Mouse (Mus musculus) heart, postnatal 10 days (tissue): ENCODE measurements around the gene Anks1b. TPM values are rescaled to one million over a fixed set of nuclear protein-coding genes. Genes with fewer than 3 reads are reported as not detected.
A peak's percentile ranks its signal among the peaks of the same experiment; 100 is the strongest.

Source experiments
- DNase-seq, 2 experiments: peaks; one replicate each; pipeline ENCODE4 v3.0.0; 2021
- intact Hi-C: fragments of 180-260 bp; cut with DNase I; formaldehyde crosslinking; loops from one replicate; pipeline ENCODE4 v1.15.1; 2025
- total RNA-seq, 2 experiments: library from RNA; stranded (reverse); gene quantifications; 2 replicates each; pipeline ENCODE4 v1.2.3; 2021

Anks1b gene
- total RNA-seq, 2 experiments from 2014 or later = 0.19 to 0.25 TPM

DNA sequence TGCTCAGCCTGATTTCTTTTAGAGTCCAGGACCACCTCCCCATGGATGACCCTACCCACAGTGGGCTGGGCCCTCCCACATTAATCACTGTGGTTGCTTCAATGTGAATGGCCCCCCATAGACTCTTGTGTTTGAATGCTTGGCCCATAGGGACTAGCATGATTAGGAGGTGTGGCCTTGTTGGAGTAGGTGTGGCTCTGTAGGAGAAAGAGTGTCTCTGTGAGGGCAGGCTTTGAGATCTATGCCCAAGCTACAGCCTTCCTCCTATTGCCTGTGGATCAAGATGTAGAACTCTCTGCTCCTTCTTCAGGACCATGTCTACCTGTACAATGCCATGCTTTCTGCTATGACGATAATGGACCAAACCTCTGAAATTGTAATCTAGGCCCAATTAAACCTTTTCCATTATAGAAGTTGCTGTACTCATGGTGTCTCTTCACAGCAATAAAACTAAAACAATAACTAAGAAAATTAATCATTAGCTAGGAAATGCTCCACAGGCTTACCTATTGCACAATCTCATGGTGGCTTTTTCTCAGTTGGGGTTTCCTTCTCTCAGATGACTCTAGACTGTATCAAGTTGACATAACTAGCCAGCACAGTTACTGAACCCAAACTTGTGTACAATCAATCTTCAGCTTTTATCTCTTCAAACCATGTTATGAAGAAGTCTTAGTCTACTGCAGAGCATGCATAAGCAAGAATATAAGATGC is 73.5 kb downstream of the Anks1b start:
- no peak for DNase-seq
- intact Hi-C loops = no loop called here

- no peak for DNase-seq
- intact Hi-C loops = no loop called here
Observed at GRCm38 (mm10) chr10:89974361-89974760, 101.1 kb downstream of the Anks1b start.

GRCm38 (mm10) chr10:89975431-89975841 is 102.1 kb downstream of the Anks1b start:
- intact Hi-C loops = no loop called here
- no peak for DNase-seq

DNA sequence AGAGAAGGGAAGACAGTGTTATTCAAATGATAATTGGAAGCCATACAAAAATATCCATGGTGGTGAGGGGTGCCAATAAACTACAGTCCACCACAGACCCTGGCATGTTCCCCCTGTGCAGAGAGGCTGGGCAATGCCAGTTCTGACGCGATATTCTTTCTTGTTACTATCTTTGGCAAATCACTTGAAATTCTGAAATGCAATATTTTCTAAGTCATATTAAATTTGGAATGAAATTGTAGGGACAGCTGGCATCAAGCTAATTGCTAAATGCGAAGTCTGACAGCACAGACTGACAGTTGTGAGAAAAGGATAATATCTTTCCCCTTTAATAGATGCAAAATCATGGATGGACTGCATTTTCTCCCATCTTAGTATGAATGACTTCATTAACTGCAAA is 103.3 kb downstream of the Anks1b start:
- intact Hi-C loops = no loop called here
- DNase-seq = no peak

DNA sequence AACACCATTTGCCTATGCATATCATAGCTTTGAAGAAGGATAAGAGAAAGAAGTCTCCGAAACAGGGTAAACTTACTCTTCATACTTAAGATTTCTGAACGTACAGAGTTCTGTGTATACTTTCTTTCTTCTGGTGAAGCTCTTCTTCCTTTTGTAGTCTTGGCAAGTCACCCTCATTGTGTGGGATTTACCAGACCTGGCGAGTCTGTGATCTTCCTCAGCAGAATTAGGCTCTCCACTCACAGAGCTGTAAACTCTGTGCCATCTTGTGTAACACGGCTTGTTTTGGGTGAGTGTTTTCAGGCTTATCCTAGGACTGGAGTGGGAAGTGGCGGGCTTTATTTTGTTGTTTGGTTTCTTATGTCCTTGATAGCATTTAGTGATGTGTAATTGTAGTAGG is 120.9 kb downstream of the Anks1b start:
- no peak for DNase-seq
- intact Hi-C loops = no loop called here

DNA sequence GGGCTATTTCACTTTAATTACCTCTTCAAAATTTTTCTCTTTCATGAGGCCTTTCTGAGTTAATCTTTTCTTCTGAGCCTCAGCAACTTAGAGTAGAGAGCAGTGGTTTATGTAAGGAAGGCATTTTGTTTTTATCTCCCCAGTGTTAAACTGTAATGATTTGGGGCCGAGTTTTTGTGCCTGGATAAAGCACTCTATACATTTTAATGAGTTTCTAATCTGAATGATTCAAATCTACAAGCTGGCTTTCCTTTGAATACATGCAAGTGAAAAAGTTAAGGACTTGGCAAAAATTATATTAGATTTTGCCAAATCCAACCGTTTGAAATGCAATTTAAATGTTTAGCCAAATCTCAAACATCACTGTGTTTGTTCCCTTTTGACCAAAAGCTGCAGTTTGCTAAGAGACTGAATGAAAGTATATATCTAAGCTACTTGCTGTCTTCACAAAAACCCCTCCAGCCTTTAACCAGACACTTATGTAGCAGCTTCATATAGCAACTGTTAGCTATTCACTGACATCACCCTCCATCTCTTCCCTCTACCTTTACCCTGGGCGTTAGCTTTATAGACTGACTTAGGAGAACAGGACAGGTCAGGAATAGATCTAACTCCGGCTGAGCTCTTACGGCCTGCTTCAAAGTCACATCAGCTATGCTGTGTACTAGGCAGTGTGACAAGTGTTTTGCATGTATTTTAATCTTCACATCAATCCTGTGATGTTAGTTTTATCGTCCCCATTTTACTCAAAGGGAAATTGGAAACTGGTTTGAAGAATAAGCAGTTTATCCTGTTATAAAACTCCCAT is 122.5 kb downstream of the Anks1b start:
- intact Hi-C loops = no loop called here
- no peak for DNase-seq

- intact Hi-C loops = no loop called here
- DNase-seq = no peak
Observed at GRCm38 (mm10) chr10:90003980-90004729, 130.8 kb downstream of the Anks1b start.

DNA sequence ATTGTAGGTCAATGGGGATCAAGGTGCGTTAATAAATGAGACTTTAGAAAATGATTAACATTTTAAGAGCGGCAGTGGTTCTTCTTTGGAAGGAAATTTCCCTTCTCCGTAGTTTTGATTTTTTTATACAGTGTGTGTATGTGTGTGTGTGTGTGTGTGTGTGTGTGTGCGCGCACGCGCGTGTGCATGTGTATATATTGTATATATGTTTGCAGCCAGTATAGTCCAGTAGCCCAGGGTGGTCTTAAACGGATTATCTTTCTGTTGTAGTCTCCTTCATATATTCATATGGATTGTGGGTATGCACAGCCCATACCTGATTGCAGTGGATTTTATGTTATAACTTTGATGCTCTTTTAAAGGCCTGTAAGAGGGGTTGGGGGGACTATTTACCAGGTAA is 131.6 kb downstream of the Anks1b start:
- intact Hi-C loops = no loop called here
- DNase-seq = no peak

DNA sequence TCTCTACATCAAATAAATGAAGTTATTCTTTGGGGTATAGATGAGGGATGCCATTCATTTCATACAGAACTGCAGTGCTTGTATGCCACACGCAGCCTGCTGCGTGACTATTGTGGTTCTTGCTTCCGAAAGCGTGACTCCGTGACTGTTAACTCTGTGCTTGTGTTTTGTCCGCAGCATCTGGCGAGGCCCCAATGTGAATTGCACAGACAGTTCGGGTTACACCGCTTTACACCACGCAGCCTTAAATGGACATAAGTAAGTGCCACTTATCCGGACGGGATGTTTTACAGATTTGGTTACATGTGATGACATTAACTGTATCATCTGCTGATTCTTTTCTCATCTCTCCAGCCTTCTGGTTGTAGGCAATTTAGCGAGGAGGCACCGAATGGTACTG is 159.7 kb downstream of the Anks1b start:
- no peak for DNase-seq
- intact Hi-C loops = no loop called here

GRCm38 (mm10) chr10:90043287-90043686 is 170.0 kb downstream of the Anks1b start:
- peak in 1 of 2 experiments; percentile 1 for DNase-seq
- intact Hi-C loops = no loop called here

GRCm38 (mm10) chr10:90043773-90044172 is 170.5 kb downstream of the Anks1b start:
- intact Hi-C loops = no loop called here
- DNase-seq = peak in 1 of 2 experiments; percentile 30

DNA sequence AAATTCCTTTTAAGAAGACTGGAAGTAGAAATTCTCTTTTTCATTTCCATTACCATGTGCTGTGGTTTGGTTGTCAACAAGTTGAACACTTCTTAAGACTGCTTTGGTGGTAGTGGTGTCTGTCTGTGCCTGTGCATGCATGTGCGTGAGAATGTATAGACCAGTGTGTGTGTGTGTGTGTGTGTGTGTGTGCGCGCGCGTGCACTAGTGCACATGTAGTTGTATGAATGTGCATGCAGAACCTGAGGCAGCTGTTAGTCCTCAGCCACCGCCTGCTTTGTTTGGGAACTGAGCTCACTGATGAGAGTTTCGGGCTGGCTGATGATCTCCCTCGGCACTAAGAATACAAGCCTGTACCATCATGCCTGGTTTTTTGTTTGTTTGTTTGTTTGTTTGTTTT is 170.9 kb downstream of the Anks1b start:
- intact Hi-C loops = no loop called here
- DNase-seq = no peak

DNA sequence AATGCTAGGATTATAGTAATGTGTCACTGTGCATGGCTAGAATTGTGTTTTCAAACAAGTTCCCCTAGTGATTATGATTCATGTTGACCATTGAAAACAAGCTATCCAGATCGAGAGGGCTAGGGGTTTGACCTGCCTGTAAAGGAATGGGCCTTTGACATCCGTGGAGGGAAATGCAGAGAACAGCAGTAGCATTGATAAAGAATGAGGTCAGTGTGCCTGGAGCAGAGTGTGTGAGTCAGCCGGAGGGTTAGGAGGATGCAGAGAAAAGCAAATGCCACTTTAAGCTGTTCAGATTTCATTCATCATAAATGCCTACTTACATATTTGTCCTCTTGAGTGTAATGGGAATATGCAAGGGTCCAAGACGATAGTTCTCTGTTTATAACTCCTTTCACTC is 195.3 kb downstream of the Anks1b start:
- intact Hi-C loops = no loop called here
- DNase-seq = no peak

- no peak for DNase-seq
- intact Hi-C loops = no loop called here
Observed at GRCm38 (mm10) chr10:90077930-90078329, 204.6 kb downstream of the Anks1b start.

DNA sequence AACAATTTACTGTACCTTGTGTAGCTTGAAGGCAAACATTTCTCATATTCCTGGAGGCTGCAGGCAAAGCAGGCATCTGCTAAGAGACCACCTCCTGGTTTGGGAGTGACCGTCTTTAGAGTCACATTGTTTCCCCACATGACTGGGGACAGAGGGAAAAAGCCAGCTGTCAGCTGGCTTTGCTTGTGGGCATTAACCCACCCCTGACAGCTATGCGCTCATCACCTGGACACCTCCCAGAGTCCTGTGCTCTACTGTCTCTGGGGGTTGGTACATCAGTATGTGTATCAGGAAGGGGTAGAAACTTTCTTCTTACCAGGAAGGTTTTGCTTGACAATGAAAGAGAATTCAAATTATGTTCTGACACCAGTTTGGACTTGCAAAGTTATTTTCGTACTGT is 207.8 kb downstream of the Anks1b start:
- intact Hi-C loops = loop anchor here (1.0 to 10.0 kb wide), 2 partner anchors 609 to 954 kb away; no protein-coding TSS in a partner anchor
- no peak for DNase-seq

DNA sequence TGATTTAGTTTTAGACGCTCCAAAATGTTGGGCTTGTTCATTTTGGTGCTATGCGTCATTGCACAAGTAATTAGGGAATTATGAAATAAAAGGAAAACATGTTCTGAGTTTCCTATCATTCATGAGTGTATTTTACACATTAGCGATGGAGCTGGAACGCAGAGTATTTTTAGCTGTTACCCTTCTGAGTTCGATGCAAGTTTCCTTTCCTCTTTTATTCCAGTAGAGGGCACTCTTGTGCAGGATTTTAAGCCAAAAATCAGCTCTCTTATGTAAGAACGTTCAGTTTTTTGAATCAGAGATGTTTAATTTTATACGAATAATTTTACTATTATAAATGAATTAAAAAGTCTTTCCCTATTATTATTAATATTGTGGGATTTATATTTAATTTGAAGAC is 208.3 kb downstream of the Anks1b start:
- intact Hi-C loops = loop anchor here (1.0 to 10.0 kb wide), 2 partner anchors 609 to 953 kb away; no protein-coding TSS in a partner anchor
- DNase-seq = peak; percentile 5 to 28

DNA sequence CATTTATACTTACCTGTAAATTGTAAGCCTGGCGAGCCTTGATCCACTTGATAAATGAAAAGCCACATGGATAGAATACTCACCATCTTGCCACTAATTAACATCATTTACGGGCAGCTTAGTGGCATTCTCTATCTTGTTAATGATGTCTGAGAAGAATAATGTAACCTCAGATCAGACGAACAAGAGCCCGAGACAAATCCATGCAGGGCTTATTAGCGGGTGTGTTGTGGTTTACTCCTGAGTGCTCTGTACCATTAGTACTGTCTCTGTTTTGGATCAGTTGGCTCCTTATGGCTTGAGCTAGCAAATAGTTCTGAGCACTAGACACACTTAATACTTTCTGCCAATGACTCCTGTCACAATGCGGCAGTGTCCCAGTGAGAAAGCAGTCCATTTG is 220.6 kb downstream of the Anks1b start:
- no peak for DNase-seq
- intact Hi-C loops = no loop called here

DNA sequence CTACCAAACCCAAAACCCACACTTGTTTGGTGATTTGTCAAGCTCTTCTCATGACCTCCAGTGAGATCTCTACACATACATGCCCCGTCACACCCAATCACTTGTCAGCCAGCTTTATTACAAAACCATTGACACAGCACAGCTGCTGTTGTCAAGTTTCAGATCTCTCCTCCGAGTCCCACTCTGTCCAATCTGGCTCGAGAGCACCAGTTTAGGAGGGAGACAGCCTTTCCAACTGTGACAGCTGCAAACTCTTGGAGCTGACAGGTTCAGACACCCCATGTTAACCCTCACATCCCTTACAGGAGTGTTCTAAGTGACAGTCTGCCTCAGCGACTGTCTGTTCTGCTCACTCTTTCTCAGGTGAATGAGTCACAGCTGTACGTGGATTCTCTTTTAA is 239.4 kb downstream of the Anks1b start:
- peak; percentile 50 to 60 for DNase-seq
- intact Hi-C loops = no loop called here

DNA sequence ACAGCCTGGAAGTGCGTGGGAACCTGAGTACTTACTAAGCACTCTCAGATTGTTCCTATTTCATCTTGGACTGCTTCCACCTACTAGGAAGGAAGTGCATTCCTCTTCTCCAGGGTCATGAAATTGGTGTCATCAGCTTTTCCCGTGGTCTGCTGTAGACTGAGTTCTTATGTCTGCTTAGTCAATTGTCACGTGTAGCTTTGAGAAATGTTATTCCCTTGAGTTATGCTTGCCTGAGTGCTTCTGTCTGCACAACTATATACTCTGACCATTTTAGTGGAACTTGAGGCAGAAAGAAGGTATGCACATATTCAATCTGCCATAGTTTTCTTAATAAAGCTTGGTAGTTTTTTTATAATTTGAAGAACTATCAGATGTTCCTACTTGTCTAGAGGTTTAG is 243.6 kb downstream of the Anks1b start:
- intact Hi-C loops = no loop called here
- DNase-seq = peak in 1 of 2 experiments; percentile 5

DNA sequence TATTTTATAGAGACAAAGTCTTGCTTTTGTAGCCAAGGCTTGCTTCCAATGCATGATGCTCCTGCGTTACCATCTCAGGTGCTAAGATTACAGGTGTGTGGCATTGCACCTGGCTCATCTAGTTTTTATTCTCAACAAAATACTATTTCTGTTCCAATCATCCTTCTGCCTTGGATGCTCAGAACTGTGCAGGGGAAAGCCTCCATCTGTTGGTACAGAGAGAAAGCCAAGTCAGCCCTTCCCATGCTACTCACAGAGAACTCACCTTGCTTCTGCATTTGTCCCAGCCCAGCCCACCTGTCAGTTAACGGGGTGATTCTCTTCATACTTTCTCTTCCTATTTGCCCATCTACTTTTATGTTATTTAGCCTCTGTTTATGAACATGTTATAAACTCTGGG is 244.5 kb downstream of the Anks1b start:
- no peak for DNase-seq
- intact Hi-C loops = no loop called here

GRCm38 (mm10) chr10:90137538-90137937 is 264.2 kb downstream of the Anks1b start:
- no peak for DNase-seq
- intact Hi-C loops = no loop called here
